Mouse (Mus musculus): ENCODE data around the gene Szrd1. TPM values are rescaled to one million over a fixed set of nuclear protein-coding genes. Genes with fewer than 3 reads are reported as not detected.

Gene Szrd1
- polyA plus RNA-seq, 2 experiments from 2014 or later = 38.1 to 76.7 TPM

DNA sequence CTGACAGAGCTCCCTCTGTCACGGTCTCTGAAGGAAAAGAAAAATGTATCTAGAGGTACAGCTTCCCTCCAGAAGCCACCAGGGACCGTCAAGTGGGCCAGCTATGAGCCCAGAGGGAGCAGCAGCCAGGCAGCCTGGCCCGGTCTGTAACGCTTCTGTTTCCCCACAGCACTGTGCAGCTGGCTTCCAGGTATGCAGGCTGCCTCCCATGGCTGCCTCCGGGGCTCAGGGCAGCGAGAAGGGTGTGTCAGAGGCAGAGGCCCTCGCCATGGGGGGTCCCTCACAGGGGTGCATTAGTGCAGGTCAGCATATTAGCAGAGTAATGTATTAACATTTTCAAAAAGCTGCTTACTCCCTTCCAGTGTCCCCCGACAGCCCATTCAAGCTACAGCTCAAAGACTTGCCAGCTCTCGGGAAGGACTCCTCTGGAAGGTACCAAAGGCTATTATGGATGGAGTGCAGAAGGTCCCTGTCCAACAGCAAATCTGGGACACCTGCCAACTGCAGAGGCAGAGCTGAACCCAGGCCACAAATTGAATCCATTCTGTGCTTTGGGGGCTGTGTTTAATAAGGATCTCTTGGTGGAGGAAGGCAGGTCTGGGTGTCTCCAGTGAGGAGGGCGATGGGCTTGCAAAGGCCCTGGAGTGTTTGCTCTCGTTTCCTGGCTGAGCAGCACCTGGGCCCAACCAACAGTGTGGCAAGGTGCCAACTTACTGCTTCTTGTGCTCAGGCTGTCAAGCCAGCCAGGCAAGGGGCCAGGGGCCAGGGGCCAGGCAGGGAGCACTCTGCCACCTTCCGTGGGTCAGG lies 72.7 kb downstream of the Szrd1 start:
- no peak for ATAC-seq

- ATAC-seq = peak; percentile 53
These were observed 74.5 kb downstream of the Szrd1 start for GRCm38 (mm10) chr4:141065123-141065522.

DNA sequence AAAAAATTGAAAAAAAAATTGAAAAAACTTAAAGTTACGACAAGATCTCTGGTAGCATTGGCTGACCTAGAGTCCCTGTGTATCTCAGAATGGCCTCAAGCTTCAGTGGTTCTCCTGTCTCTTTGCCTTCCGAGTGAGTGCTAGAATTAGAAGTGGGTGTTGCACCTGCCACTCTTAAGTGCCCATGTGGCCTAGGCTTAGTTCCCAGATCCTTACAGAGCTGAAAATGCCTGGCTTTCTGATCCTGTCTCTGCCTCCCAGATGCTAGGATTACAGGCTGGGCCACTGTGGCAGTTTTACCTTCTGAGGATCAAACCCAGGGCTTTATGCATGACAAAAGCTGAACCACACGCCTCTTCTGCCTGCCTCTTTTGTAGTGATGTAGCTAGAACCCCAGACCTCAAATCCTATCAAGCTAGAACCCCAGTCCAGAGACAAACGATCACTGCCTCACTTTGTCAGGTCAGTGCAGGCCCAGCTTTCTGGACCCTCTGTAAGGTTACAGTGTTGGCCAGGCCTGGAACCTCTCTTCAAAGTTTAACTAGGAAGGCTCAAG lies 75.4 kb downstream of the Szrd1 start:
- no peak for ATAC-seq

Other genes starting within 250 kb of the Szrd1 start
- gene Padi2, start 233.4 kb downstream of the Szrd1 start, polyA plus RNA-seq (2017; shearing (Covaris generic)) = 10 to 100 TPM; 11.4 to 13.8 TPM
- gene Sdhb, start 178.6 kb downstream of the Szrd1 start, polyA plus RNA-seq (2017; shearing (Covaris generic)) = 100 to 1,000 TPM; 250 to 293 TPM
- gene Atp13a2, start 152.9 kb downstream of the Szrd1 start, polyA plus RNA-seq (2017; shearing (Covaris generic)) = 1 to 10 TPM; 4.0 to 5.9 TPM
- gene Mfap2, start 129.4 kb downstream of the Szrd1 start, polyA plus RNA-seq (2017; shearing (Covaris generic)) = not detected
- gene Crocc, start 79.2 kb downstream of the Szrd1 start, polyA plus RNA-seq (2017; shearing (Covaris generic)) = 1 to 10 TPM in 1 of 2 experiments, not detected in 1; 1.4 TPM
- 100 to 1,000 TPM in 1 of 2 experiments, 10 to 100 TPM in 1; 83.0 to 153 TPM for gene Necap2, start 61.4 kb downstream of the Szrd1 start, polyA plus RNA-seq (2017; shearing (Covaris generic))
- 1 to 10 TPM; 1.0 to 1.2 TPM for gene Spata21, start 51.4 kb downstream of the Szrd1 start, polyA plus RNA-seq (2017; shearing (Covaris generic))
- 1 to 10 TPM; 5.1 to 6.2 TPM for gene Fbxo42, start 8.1 kb upstream of the Szrd1 start, polyA plus RNA-seq (2017; shearing (Covaris generic))
- gene Rsg1, start 74.2 kb upstream of the Szrd1 start, polyA plus RNA-seq (2017; shearing (Covaris generic)) = 1 to 10 TPM; 3.0 to 4.7 TPM
- not detected for gene Arhgef19, start 99.7 kb upstream of the Szrd1 start, polyA plus RNA-seq (2017; shearing (Covaris generic))
- under 1 TPM in 1 of 2 experiments, not detected in 1; 0.34 TPM for gene Epha2, start 161.5 kb upstream of the Szrd1 start, polyA plus RNA-seq (2017; shearing (Covaris generic))
- gene Fam131c, start 228.4 kb upstream of the Szrd1 start, polyA plus RNA-seq (2017; shearing (Covaris generic)) = not detected

Measured in CD4-positive, CD25-positive, alpha-beta regulatory T cell, adult 4 months (primary cell).